Mouse (Mus musculus) T-cell, adult 66 days (primary cell): ENCODE results near the gene Usp17le. TPM values are rescaled to one million over a fixed set of nuclear protein-coding genes. Genes with fewer than 3 reads are reported as not detected.

Experiments
- total RNA-seq, 2 experiments: library from RNA; stranded (reverse); gene quantifications; 3 replicates in 1 of 2; 4 replicates in 1 of 2; pipeline ENCODE4 v1.2.4; 2023

Gene Usp17le
- not detected for total RNA-seq

GRCm38 (mm10) chr7:104777370-104777769 lies at the start of gene Usp17le:
Gene Usp17le (minus strand): TSS chr7:104777470.

Other genes with a start within 250 kb of the Usp17le start
- not detected for gene Olfr651, start 227.3 kb downstream of the Usp17le start, total RNA-seq
- gene Olfr652, start 216.6 kb downstream of the Usp17le start, total RNA-seq: not detected
- gene Olfr653, start 200.2 kb downstream of the Usp17le start, total RNA-seq: not detected
- gene Olfr654, start 190.4 kb downstream of the Usp17le start, total RNA-seq: not detected
- under 1 TPM in 1 of 2 experiments, not detected in 1; 0.44 TPM for gene Olfr655, start 175.7 kb downstream of the Usp17le start, total RNA-seq
- not detected for gene Olfr656, start 163.5 kb downstream of the Usp17le start, total RNA-seq
- gene Olfr657, start 152.7 kb downstream of the Usp17le start, total RNA-seq: not detected
- not detected for gene Olfr658, start 130.2 kb downstream of the Usp17le start, total RNA-seq
- gene Olfr659, start 110.7 kb downstream of the Usp17le start, total RNA-seq: not detected
- gene Olfr661, start 91.0 kb downstream of the Usp17le start, total RNA-seq: not detected
- not detected for gene Usp17lb, start 65.1 kb upstream of the Usp17le start, total RNA-seq
- not detected for gene Usp17la, start 79.5 kb upstream of the Usp17le start, total RNA-seq
- not detected for gene Olfr665, start 100.6 kb upstream of the Usp17le start, total RNA-seq
- not detected for gene Olfr666, start 118.5 kb upstream of the Usp17le start, total RNA-seq
- gene Olfr667, start 144.0 kb upstream of the Usp17le start, total RNA-seq: not detected
- not detected for gene Olfr668, start 150.6 kb upstream of the Usp17le start, total RNA-seq
- not detected for gene Olfr669, start 156.8 kb upstream of the Usp17le start, total RNA-seq
- gene Olfr670, start 185.2 kb upstream of the Usp17le start, total RNA-seq: not detected
- gene Olfr671, start 201.7 kb upstream of the Usp17le start, total RNA-seq: not detected
- not detected for gene Olfr672, start 224.6 kb upstream of the Usp17le start, total RNA-seq